Mouse (Mus musculus): ENCODE measurements around the gene Nptx2. TPM values are rescaled to one million over a fixed set of nuclear protein-coding genes. Genes with fewer than 3 reads are reported as not detected.

The Nptx2 gene
- polyA plus RNA-seq, 1 experiment from 2014 or later: 4.2 TPM

DNA sequence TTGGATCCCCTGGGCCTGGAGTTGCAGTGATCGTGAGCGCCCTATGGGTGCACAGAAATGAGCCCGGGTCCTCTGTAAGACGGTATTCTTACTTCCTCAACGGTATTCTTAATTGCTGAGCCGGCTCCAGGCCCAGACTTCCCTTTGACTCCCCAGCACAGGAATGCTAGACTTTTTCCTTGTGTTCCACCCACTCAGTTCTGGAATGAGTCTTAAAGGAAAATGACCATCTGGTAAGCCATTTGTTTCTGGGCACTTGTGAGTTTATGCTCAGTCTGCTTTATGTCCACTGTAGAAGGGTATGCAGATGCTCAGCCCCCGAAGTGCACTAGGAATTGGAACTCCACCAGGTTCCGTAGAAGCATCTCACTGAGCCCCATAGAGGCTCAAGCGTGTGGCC lies 4.3 kb downstream of the Nptx2 start:
- no peaks in the 10 kb centered on the region for H3K36me3 ChIP-seq (ENCODE audit: control insufficient read depth, insufficient read depth, low read length)
- H3K27me3 ChIP-seq (ENCODE audit: control insufficient read depth, insufficient read depth, low read length): peaks cover 24% of the 10 kb centered on the region
- ATAC-seq (ENCODE audit: insufficient number of reproducible peaks, insufficient read depth, low FRiP score, low read depth): no peak
- WGBS: 68% methylated on average over 9 of the region's 9 CpGs
- H3K4me1 ChIP-seq (ENCODE audit: control insufficient read depth, insufficient read depth, low read length): no peaks in the 10 kb centered on the region
- H3K9ac ChIP-seq (replicated peaks; ENCODE audit: low read depth, low read length): no peak overlapping the region
- H3K27ac ChIP-seq (ENCODE audit: low read length): no peak overlapping the region
- no peak overlapping the region for H3K4me3 ChIP-seq (ENCODE audit: low read depth, low read length)
- no peak overlapping the region for H3K4me2 ChIP-seq (replicated peaks; ENCODE audit: low read depth, low read length)
- H3K9me3 ChIP-seq (ENCODE audit: control insufficient read depth, low read depth, low read length): no peaks in the 10 kb centered on the region

DNA sequence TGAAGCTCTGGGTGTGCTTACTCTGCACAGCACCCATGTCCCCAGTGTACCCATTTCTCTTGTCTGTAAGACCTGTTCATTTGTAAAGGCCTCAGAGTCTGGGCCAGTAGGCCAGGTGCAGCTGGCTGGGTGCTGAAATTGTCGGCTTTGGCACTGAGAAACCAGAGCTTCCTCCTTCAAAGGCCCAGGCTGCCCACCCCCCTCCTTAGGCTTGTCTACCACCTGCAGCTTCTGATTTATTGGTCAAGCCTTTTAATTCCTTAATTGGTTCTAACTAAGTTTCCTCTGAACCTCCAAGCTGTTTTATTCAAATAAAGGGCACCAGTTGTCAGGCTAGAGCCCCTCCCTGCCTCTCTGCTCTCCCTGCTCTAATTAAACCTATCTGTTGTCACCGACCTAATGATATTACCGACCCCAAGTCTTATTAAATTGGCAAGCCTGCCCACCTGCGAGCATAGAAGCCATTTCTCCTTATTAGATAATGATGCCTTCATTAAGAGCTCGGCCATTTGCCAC lies 5.0 kb downstream of the Nptx2 start:
- Histone ChIP-seq H3K4me1 (ENCODE audit: control insufficient read depth, insufficient read depth, low read length) (no peaks in the 10 kb centered on the region), H3K27ac (ENCODE audit: low read length) (no peak overlapping the region), H3K36me3 (ENCODE audit: control insufficient read depth, insufficient read depth, low read length) (no peaks in the 10 kb centered on the region), H3K9ac (replicated peaks; ENCODE audit: low read depth, low read length) (no peak overlapping the region), H3K27me3 (ENCODE audit: control insufficient read depth, insufficient read depth, low read length) (peaks cover 21% of the 10 kb centered on the region), H3K4me3 (ENCODE audit: low read depth, low read length) (no peak overlapping the region), H3K4me2 (replicated peaks; ENCODE audit: low read depth, low read length) (no peak overlapping the region), H3K9me3 (ENCODE audit: control insufficient read depth, low read depth, low read length) (no peaks in the 10 kb centered on the region)
- WGBS: 55% methylated on average over 5 of the region's 5 CpGs
- no peak for ATAC-seq (ENCODE audit: insufficient number of reproducible peaks, insufficient read depth, low FRiP score, low read depth)

DNA sequence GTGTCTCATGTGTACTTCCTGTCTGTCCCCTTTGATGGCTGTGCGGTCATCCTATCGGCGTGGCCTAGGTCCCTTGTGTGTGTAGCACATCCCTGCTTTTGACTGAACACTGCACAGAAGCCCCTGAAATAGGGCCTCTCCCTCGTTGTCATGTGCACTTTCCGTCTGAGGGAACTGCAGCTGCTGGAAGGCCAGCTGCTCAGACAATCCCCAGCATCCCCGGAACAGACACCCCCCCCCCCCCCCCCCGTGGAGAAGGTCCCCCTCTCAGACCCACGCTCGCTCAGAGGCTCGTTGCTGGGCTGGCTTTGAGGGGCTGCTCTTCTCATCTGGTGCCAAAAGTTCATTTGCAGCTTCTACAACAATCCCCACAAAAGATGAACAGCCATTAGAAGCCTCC lies 11.0 kb downstream of the Nptx2 start:
- H3K9me3 ChIP-seq (ENCODE audit: control insufficient read depth, low read depth, low read length): no peaks in the 10 kb centered on the region
- peak; percentile 47; the same call in 1 of the 2 replicates for ATAC-seq (ENCODE audit: insufficient number of reproducible peaks, insufficient read depth, low FRiP score, low read depth)
- H3K27ac ChIP-seq (ENCODE audit: low read length): 0 out of 2 replicates have a peak overlapping the region, but pooled peaks have one; percentile 48
- WGBS: 31% methylated on average over 8 of the region's 10 CpGs
- no peak overlapping the region for H3K4me2 ChIP-seq (replicated peaks; ENCODE audit: low read depth, low read length)
- H3K9ac ChIP-seq (replicated peaks; ENCODE audit: low read depth, low read length): no peak overlapping the region
- no peak overlapping the region for H3K4me3 ChIP-seq (ENCODE audit: low read depth, low read length)
- H3K36me3 ChIP-seq (ENCODE audit: control insufficient read depth, insufficient read depth, low read length): no peaks in the 10 kb centered on the region
- no peaks in the 10 kb centered on the region for H3K27me3 ChIP-seq (ENCODE audit: control insufficient read depth, insufficient read depth, low read length)
- no peaks in the 10 kb centered on the region for H3K4me1 ChIP-seq (ENCODE audit: control insufficient read depth, insufficient read depth, low read length)

DNA sequence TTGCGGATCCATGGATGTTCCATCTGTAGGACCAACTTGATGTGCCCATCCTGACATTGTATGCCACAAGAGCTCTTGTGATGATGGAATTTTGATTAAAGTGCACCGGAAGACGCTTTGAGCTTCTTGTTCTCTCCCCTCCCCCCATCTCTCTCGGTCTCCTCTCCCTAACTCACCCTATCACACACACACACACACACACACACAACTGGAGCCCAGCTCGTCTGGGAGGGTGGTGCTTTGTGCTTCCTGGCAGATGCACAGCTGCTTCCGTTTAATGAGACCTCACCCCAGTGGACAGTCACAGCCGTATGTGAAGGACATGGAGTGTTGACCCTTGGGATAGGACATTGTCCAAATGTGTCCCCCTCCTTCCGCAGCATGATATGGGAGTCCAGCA lies 11.7 kb downstream of the Nptx2 start:
- ATAC-seq (ENCODE audit: insufficient number of reproducible peaks, insufficient read depth, low FRiP score, low read depth): no peak
- Histone ChIP-seq H3K27me3 (ENCODE audit: control insufficient read depth, insufficient read depth, low read length) (no peaks in the 10 kb centered on the region), H3K9me3 (ENCODE audit: control insufficient read depth, low read depth, low read length) (no peaks in the 10 kb centered on the region), H3K36me3 (ENCODE audit: control insufficient read depth, insufficient read depth, low read length) (no peaks in the 10 kb centered on the region), H3K4me1 (ENCODE audit: control insufficient read depth, insufficient read depth, low read length) (no peaks in the 10 kb centered on the region), H3K4me2 (replicated peaks; ENCODE audit: low read depth, low read length) (no peak overlapping the region), H3K4me3 (ENCODE audit: low read depth, low read length) (no peak overlapping the region), H3K27ac (ENCODE audit: low read length) (no peak overlapping the region), H3K9ac (replicated peaks; ENCODE audit: low read depth, low read length) (no peak overlapping the region)
- WGBS: 67% methylated on average over 8 of the region's 8 CpGs

DNA sequence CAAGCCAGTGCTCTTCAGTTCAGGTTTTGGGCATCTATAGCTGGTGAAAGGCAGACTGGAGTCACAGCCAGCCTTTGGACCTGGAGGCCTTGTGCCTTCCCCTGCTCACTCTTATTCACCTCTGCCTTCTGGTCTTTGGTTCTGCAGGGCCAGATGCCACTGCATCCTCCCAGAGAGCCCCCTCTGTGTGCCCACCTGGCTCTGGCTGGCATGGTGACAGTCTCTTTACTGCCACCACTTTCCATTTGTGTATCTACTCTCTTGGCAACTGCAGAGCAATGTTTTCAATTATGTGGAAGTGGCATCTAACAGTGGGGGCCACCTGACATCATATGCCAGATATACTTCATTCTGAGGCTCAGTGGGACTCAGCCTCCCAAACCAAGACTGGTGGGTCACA lies 12.8 kb downstream of the Nptx2 start:
- H3K27me3 ChIP-seq (ENCODE audit: control insufficient read depth, insufficient read depth, low read length): no peaks in the 10 kb centered on the region
- no peak overlapping the region for H3K9ac ChIP-seq (replicated peaks; ENCODE audit: low read depth, low read length)
- H3K4me3 ChIP-seq (ENCODE audit: low read depth, low read length): no peak overlapping the region
- H3K4me1 ChIP-seq (ENCODE audit: control insufficient read depth, insufficient read depth, low read length): no peaks in the 10 kb centered on the region
- H3K4me2 ChIP-seq (replicated peaks; ENCODE audit: low read depth, low read length): no peak overlapping the region
- H3K9me3 ChIP-seq (ENCODE audit: control insufficient read depth, low read depth, low read length): no peaks in the 10 kb centered on the region
- no peaks in the 10 kb centered on the region for H3K36me3 ChIP-seq (ENCODE audit: control insufficient read depth, insufficient read depth, low read length)
- no peak for ATAC-seq (ENCODE audit: insufficient number of reproducible peaks, insufficient read depth, low FRiP score, low read depth)
- H3K27ac ChIP-seq (ENCODE audit: low read length): no peak overlapping the region

DNA sequence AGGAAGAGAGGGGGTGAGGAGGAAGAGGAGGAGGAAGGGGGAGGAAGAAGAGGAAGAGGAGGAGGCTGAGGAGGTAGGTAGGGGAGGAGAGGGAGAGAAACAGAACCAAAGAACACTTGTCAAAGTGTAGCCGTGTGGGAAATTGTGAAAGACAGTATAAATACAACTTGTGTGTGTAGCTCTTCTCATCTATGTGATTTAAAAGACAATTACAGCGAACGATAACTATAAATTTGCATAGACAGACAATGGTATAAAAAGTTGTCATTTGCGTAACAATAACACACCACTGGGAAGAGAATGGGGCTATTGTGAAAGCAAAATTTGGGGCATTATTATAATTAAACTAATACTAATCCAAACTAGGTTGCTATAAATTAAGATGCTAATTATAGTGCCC lies 20.0 kb downstream of the Nptx2 start:
- Histone ChIP-seq H3K4me3 (ENCODE audit: low read depth, low read length) (no peak overlapping the region), H3K36me3 (ENCODE audit: control insufficient read depth, insufficient read depth, low read length) (no peaks in the 10 kb centered on the region), H3K4me1 (ENCODE audit: control insufficient read depth, insufficient read depth, low read length) (no peaks in the 10 kb centered on the region), H3K27ac (ENCODE audit: low read length) (no peak overlapping the region), H3K4me2 (replicated peaks; ENCODE audit: low read depth, low read length) (no peak overlapping the region), H3K27me3 (ENCODE audit: control insufficient read depth, insufficient read depth, low read length) (no peaks in the 10 kb centered on the region), H3K9ac (replicated peaks; ENCODE audit: low read depth, low read length) (no peak overlapping the region), H3K9me3 (ENCODE audit: control insufficient read depth, low read depth, low read length) (no peaks in the 10 kb centered on the region)
- WGBS: 82% methylated on average over 4 of the region's 4 CpGs
- ATAC-seq (ENCODE audit: insufficient number of reproducible peaks, insufficient read depth, low FRiP score, low read depth): no peak

DNA sequence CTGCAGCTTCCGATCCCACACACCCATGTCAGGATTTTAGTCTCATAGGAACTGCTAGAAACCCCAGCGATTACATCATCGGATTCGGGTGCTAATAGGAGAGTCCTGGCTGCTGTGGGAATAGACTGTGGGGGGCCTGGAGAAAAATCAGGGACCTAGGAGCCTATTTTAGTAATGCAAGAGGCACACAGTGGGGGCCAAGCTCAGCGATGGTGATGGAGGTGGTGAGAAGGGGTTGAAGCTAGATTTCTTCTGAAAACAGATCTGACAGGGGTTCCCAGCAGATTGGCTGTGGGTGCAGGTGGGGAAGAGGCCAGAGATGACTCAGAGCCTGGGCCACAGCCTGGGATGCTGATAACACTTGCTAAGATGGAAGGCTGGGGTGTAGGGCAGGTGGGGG lies 39.4 kb downstream of the Nptx2 start:
- Histone ChIP-seq H3K36me3 (ENCODE audit: control insufficient read depth, insufficient read depth, low read length) (no peaks in the 10 kb centered on the region), H3K27ac (ENCODE audit: low read length) (no peak overlapping the region), H3K27me3 (ENCODE audit: control insufficient read depth, insufficient read depth, low read length) (no peaks in the 10 kb centered on the region), H3K9ac (replicated peaks; ENCODE audit: low read depth, low read length) (no peak overlapping the region), H3K4me1 (ENCODE audit: control insufficient read depth, insufficient read depth, low read length) (no peaks in the 10 kb centered on the region), H3K4me2 (replicated peaks; ENCODE audit: low read depth, low read length) (no peak overlapping the region), H3K9me3 (ENCODE audit: control insufficient read depth, low read depth, low read length) (no peaks in the 10 kb centered on the region), H3K4me3 (ENCODE audit: low read depth, low read length) (no peak overlapping the region)
- 89% methylated on average over 5 of the region's 5 CpGs for WGBS
- no peak for ATAC-seq (ENCODE audit: insufficient number of reproducible peaks, insufficient read depth, low FRiP score, low read depth)

DNA sequence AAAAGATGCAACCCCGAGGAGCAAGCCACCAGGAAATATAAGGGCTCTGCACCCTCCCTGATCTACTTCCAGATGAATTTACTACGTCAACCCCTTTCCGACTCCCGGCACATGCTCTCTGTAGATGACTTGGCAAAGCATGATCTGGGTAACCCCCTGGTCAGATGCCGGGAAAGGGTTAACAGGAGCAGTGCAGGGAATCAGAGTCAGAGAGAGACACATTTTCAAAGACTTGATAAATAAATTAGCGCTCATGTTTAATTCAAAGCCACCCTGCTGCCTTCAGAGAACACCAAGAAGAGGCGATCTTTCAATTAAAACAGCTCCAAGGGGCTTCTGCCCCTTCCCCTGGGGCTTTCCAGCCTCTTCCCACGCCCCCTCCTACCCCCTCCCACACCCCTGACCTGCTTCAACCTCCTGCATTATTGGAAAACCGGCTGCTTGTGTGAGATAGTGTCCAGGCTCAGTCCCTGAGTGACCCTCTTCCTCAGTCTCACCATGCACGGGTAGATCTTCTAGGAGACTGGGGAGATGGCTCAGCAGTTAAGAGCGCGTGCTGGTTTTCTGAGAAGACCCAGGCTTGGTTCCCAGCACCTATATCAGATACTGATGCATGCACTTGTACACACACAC lies 45.7 kb downstream of the Nptx2 start:
- Histone ChIP-seq H3K4me2 (replicated peaks; ENCODE audit: low read depth, low read length) (no peak overlapping the region), H3K9ac (replicated peaks; ENCODE audit: low read depth, low read length) (no peak overlapping the region), H3K27me3 (ENCODE audit: control insufficient read depth, insufficient read depth, low read length) (no peaks in the 10 kb centered on the region), H3K27ac (ENCODE audit: low read length) (no peak overlapping the region), H3K36me3 (ENCODE audit: control insufficient read depth, insufficient read depth, low read length) (no peaks in the 10 kb centered on the region), H3K9me3 (ENCODE audit: control insufficient read depth, low read depth, low read length) (no peaks in the 10 kb centered on the region), H3K4me1 (ENCODE audit: control insufficient read depth, insufficient read depth, low read length) (no peaks in the 10 kb centered on the region), H3K4me3 (ENCODE audit: low read depth, low read length) (no peak overlapping the region)
- ATAC-seq (ENCODE audit: insufficient number of reproducible peaks, insufficient read depth, low FRiP score, low read depth): no peak
- 44% methylated on average over 12 of the region's 12 CpGs for WGBS

DNA sequence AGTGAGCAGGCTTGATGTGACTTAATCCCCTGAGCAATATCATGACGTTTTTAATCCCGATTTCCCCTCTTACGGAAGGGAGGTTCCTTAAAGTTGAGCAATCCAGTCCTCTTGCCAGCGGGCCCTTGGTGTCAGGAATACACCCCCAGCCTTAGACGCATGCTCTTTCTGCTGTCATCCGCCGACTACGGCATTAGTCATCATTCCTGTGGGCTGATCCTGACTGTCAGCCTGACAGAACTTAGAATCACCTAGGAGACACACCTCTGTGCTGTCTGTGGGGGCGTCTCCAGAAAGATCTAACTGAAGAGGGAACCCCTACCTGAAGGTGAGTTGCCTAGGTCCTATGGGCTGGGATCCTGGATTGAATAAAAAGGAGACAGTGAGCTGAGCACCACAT lies 49.1 kb downstream of the Nptx2 start:
- no peak for ATAC-seq (ENCODE audit: insufficient number of reproducible peaks, insufficient read depth, low FRiP score, low read depth)
- 94% methylated on average over 9 of the region's 9 CpGs for WGBS
- no peaks in the 10 kb centered on the region for H3K27me3 ChIP-seq (ENCODE audit: control insufficient read depth, insufficient read depth, low read length)
- no peaks in the 10 kb centered on the region for H3K36me3 ChIP-seq (ENCODE audit: control insufficient read depth, insufficient read depth, low read length)
- H3K4me1 ChIP-seq (ENCODE audit: control insufficient read depth, insufficient read depth, low read length): no peaks in the 10 kb centered on the region
- H3K9ac ChIP-seq (replicated peaks; ENCODE audit: low read depth, low read length): no peak overlapping the region
- no peak overlapping the region for H3K4me2 ChIP-seq (replicated peaks; ENCODE audit: low read depth, low read length)
- no peak overlapping the region for H3K27ac ChIP-seq (ENCODE audit: low read length)
- no peak overlapping the region for H3K4me3 ChIP-seq (ENCODE audit: low read depth, low read length)
- H3K9me3 ChIP-seq (ENCODE audit: control insufficient read depth, low read depth, low read length): no peaks in the 10 kb centered on the region
